ENCODE assay signal across 8 mouse cellular contexts in genomic region chr17:12991194-12991634, GRCm38 (mm10). TPM values are rescaled to one million over a fixed set of nuclear protein-coding genes. Genes with fewer than 3 reads are reported as not detected.
DNase-seq lines count a peak whose midpoint lies in the region; ATAC-seq lines count a peak whose summit lies in the region.

No protein-coding gene starts in this region.

- 2% methylated on average over 12 of the region's 12 CpGs for WGBS in forebrain, embryonic 13.5 days
- WGBS in intestine, embryonic 16.5 days, result 2% methylated on average over 12 of the region's 12 CpGs

- peak; percentile 46 for DNase-seq in cerebellum, postnatal 10 days
- no peak for DNase-seq in cerebellum, adult 18-20 months
- DNase-seq in ZHBTc4 (ENCODE audit: low read depth, low spot score), result peak; percentile 65
- DNase-seq in lung, postnatal 25 days (ENCODE audit: low spot score), result peak; percentile 29
- peak; percentile 38 to 66 for DNase-seq in spleen, postnatal 10 days (ENCODE audit: low spot score in 2 of 2)
- DNase-seq in urinary bladder, postnatal 4 days (ENCODE audit: low spot score in 2 of 2), result no peak

- peak overlapping the region; percentile 100 for H3K9ac ChIP-seq in forebrain, embryonic 13.5 days
- peak overlapping the region; percentile 100 for H3K9ac ChIP-seq in intestine, embryonic 16.5 days (ENCODE audit: low read depth, low read length)

- H3K27me3 ChIP-seq in forebrain, embryonic 13.5 days, result no peaks in the 10 kb centered on the region
- H3K27me3 ChIP-seq in intestine, embryonic 16.5 days (replicated peaks; ENCODE audit: control insufficient read depth, insufficient read depth, low read length), result no peaks in the 10 kb centered on the region

- H3K36me3 ChIP-seq in forebrain, embryonic 13.5 days (ENCODE audit: poor library complexity, severe bottlenecking), result peaks cover 9% of the 10 kb centered on the region
- no peaks in the 10 kb centered on the region for H3K36me3 ChIP-seq in intestine, embryonic 16.5 days (ENCODE audit: control insufficient read depth, insufficient read depth, low read length)

- peak overlapping the region; percentile 91 for H3K4me2 ChIP-seq in forebrain, embryonic 13.5 days
- peak overlapping the region; percentile 77 for H3K4me2 ChIP-seq in intestine, embryonic 16.5 days (ENCODE audit: low read depth, low read length)

- peak overlapping the region; percentile 99 for H3K27ac ChIP-seq in forebrain, embryonic 13.5 days
- peak overlapping the region; percentile 100 for H3K27ac ChIP-seq in intestine, embryonic 16.5 days (ENCODE audit: low read length)

- no peak for ATAC-seq in forebrain, embryonic 13.5 days
- no peak for ATAC-seq in intestine, embryonic 16.5 days

- H3K4me3 ChIP-seq in forebrain, embryonic 13.5 days, result peak overlapping the region; percentile 97
- peak overlapping the region; percentile 99 for H3K4me3 ChIP-seq in intestine, embryonic 16.5 days (ENCODE audit: low read length)

- H3K4me1 ChIP-seq in forebrain, embryonic 13.5 days, result peaks cover 26% of the 10 kb centered on the region
- H3K4me1 ChIP-seq in intestine, embryonic 16.5 days (ENCODE audit: control insufficient read depth, insufficient read depth, low read length), result peaks cover 6% of the 10 kb centered on the region; the same call in 1 of the 2 replicates

- H3K9me3 ChIP-seq in forebrain, embryonic 13.5 days (replicated peaks), result no peaks in the 10 kb centered on the region
- H3K9me3 ChIP-seq in intestine, embryonic 16.5 days (ENCODE audit: control insufficient read depth, low read length), result no peaks in the 10 kb centered on the region

RNA-seq across cellular contexts. Expression of gene Wtap, which starts 2.8 kb away (rescaled TPM):
- polyA plus RNA-seq in forebrain, embryonic 13.5 days (2015; fragmentation: Nextera tagmentation; extraction: Ambion mirVana), result 166 and 170 TPM in 2 replicates
- polyA plus RNA-seq in intestine, embryonic 16.5 days (2015; fragmentation: Nextera tagmentation; extraction: Ambion mirVana), result 86.6 and 96.8 TPM in 2 replicates

RNA-seq across cellular contexts. Expression of gene Sod2, which starts 15.4 kb away (rescaled TPM):
- polyA plus RNA-seq in forebrain, embryonic 13.5 days (2015; fragmentation: Nextera tagmentation; extraction: Ambion mirVana), result 116 and 118 TPM in 2 replicates
- 191 and 196 TPM in 2 replicates for polyA plus RNA-seq in intestine, embryonic 16.5 days (2015; fragmentation: Nextera tagmentation; extraction: Ambion mirVana)

RNA-seq across cellular contexts. Expression of gene Acat2, which starts 30.7 kb away (rescaled TPM):
- 348 and 354 TPM in 2 replicates for polyA plus RNA-seq in forebrain, embryonic 13.5 days (2015; fragmentation: Nextera tagmentation; extraction: Ambion mirVana)
- 253 and 259 TPM in 2 replicates for polyA plus RNA-seq in intestine, embryonic 16.5 days (2015; fragmentation: Nextera tagmentation; extraction: Ambion mirVana)

RNA-seq across cellular contexts. Expression of gene Acat3, which starts 50.8 kb away (rescaled TPM):
- polyA plus RNA-seq in forebrain, embryonic 13.5 days (2015; fragmentation: Nextera tagmentation; extraction: Ambion mirVana), result 0.71 and 1.5 TPM in 2 replicates
- 0.91 and 0.99 TPM in 2 replicates for polyA plus RNA-seq in intestine, embryonic 16.5 days (2015; fragmentation: Nextera tagmentation; extraction: Ambion mirVana)

Comparison
In these comparisons a context has a peak if more than half of its experiments do, and no peak if none do; other contexts are left out.
1. DNase-seq: peak in cerebellum, postnatal 10 days (2 of 2), ZHBTc4 (single experiment), lung, postnatal 25 days (single experiment) and spleen, postnatal 10 days (2 of 2); none in cerebellum, adult 18-20 months (0 of 2) and urinary bladder, postnatal 4 days (0 of 2).